Mouse (Mus musculus) R1 (cell line): ENCODE results near the gene Gsc2.

Experiments
- DNase-seq: peaks from one replicate; pipeline ENCODE4 v3.0.0-alpha.2; 2018; ENCODE audit warnings: low read depth, low spot score

Gsc2 gene

DNA sequence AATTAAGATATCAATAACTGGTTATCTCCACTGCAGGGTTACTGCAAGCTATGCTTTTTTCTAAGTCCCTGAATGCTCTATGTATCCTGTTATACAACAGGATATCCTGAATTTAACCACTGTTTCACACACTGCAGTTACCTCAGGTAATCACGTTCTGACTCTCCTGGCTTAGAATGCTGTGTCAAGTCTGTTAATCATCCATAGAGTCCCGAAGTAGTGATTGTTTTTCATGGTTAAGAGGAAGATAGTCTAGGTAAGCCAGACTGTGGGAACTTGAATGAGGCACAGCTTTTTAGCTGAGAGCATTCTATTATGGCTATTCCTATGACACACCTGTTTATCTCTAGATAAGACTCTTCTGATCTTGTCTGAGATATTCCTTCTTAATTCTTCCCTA lies 49.6 kb downstream of the Gsc2 start:
- DNase-seq: no peak
